Mouse (Mus musculus) myocyte (in vitro differentiated cells): ENCODE measurements around the gene Rce1.

Source experiments
- MAX ChIP-seq: IDR thresholded peaks from one replicate; pipeline ENCODE4 v1.6.1; 2011; ENCODE audit warnings: low read depth, mild to moderate bottlenecking, control low read depth
- POLR2A ChIP-seq: IDR thresholded peaks from one replicate; pipeline ENCODE4 v1.6.1; 2011; ENCODE audit warnings: low read depth, mild to moderate bottlenecking, control low read depth, moderate library complexity; ENCODE audit not compliant: insufficient read length
- USF1 ChIP-seq: IDR thresholded peaks from one replicate; pipeline ENCODE4 v1.6.1; 2011; ENCODE audit warnings: low read depth, mild to moderate bottlenecking, control low read depth, moderate library complexity

DNA sequence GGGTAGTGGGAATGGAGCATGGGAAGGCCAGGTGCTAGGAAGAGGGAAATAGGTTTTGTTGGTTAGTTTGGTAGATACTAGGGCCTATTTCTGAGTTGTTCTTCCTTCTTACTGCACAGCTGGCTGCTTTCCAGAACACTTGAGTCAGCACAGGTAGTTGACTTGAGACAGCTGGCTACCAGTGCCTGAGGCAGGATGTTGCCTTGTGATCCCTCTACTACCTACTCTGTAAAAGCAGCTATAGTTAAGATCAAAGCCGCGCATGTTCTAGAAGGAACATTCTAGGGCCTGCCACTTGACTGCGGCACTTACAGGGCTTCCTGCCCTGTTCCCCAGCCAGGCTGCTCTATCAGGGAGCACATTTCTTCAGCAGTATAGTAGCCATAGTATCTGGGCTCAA, 35.4 kb downstream of the Rce1 start:
- TF ChIP-seq POLR2A (no peak), USF1 (no peak), MAX (no peak)
